Mouse (Mus musculus): ENCODE measurements at regions not wholly inside any gene's neighbourhood (a gene's known extent, or its start where the extent isn't known, plus 50 kb on each side); places are given as distances from the start of the nearest gene placed in this dataset.

DNA sequence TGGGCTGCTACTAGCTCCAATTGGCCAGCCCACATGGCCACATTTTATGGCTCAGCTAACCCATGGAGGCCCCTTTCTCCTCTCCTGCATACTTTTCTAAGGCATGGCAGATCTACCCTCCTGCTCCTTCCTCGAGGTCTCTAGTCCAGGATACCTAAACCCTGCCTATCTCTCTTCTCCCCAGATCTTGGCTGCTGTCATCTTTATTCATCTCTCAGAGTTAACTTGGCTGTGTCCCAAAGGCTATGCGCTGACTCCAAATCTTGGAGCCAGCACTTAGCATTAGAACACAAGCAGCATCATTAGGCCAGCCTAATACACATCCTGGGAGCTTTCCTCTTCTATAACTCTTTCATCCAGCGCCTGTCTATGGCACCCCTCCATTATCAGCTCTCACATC lies 430.5 kb upstream of the Arid1b start:
- TF ChIP-seq FLI1 (IDR thresholded peaks at IDR 0.05; ENCODE audit: low read length) (no peak), GATA1 (IDR thresholded peaks at IDR 0.05; ENCODE audit: borderline replicate concordance, low read length) (no peak)
